Mouse (Mus musculus): Measurements from ENCODE around the gene Ucp3. TPM values are rescaled to one million over a fixed set of nuclear protein-coding genes. Genes with fewer than 3 reads are reported as not detected.

Ucp3 gene
- total and polyA plus RNA-seq, 3 experiments, result 0.13 TPM; not detected in 2

DNA sequence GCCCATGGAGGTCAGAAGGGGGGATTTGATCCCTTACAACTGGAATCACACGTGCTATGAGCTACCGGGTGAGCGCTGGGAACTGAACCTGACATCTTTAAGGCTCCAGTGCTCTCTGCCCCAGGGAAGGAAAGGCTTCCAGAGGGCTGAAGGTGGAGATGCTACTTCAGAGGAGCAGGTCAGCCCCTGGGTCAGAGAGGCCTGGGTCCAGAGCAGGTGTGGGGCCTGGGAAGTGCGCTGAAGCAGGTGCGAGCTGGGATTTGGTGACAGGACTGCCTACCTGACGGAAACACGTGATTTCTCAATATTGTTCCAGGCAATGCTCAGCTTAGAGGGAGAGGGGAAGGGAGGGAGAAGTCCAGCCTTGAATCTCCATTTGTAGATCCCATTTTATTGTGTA, 8.5 kb upstream of the Ucp3 start:
- in situ Hi-C loops (cut with MboI; ENCODE audit: low pct_ligation_motif_present, low pct_unique_long_range_greater_than_20kb, low sequenced_read_pairs), result no loop called here
- dilution Hi-C loops (cut with MboI; ENCODE audit: extremely low pct_ligation_motif_present, extremely low pct_unique_long_range_greater_than_20kb, low sequenced_read_pairs), result no loop called here
- Histone ChIP-seq H3K27me3 (replicated peaks) (no peaks in the 10 kb centered on the region), H3K36me3 (replicated peaks in 1 of 2; ENCODE audit: control insufficient read depth in 1 of 2, insufficient read depth in 1 of 2, low read length in 1 of 2) (peaks cover 27 to 94% of the 10 kb centered on the region in 2 experiments), H3K79me2 (replicated peaks; ENCODE audit: control insufficient read depth, extremely low read depth, insufficient read depth, poor library complexity, severe bottlenecking) (no peaks in the 10 kb centered on the region), H3K4me3 (replicated peaks in 1 of 3; ENCODE audit: low read depth in 2 of 3, low read length in 2 of 3, poor library complexity in 1 of 3) (no peak overlapping the region), H3K4me1 (ENCODE audit: control insufficient read depth in 1 of 2, insufficient read depth in 2 of 2) (peaks cover 0 to 23% of the 10 kb centered on the region in 2 experiments; a peak in 2 of 4 replicates), H3K9me3 (replicated peaks; ENCODE audit: low read length) (no peaks in the 10 kb centered on the region), H3K9ac (ENCODE audit: insufficient read depth, low read depth) (no peak overlapping the region), H3K27ac (ENCODE audit: insufficient read depth, low read depth) (no peak overlapping the region), H3K4me2 (ENCODE audit: insufficient read depth, low read depth, poor library complexity, severe bottlenecking) (no peak overlapping the region)
- TF ChIP-seq ZKSCAN1 (IDR thresholded peaks at IDR 0.05; ENCODE audit: borderline replicate concordance, low read depth, low read length) (no peak), TCF12 (IDR thresholded peaks at IDR 0.05; ENCODE audit: low read depth, low read length) (no peak), MAFK (IDR thresholded peaks at IDR 0.05; ENCODE audit: insufficient replicate concordance, low read length) (no peak), PAX5 (IDR thresholded peaks at IDR 0.05; ENCODE audit: low read length) (no peak), JUND (conservative IDR thresholded peaks at IDR 0.05; ENCODE audit: low read depth, low read length) (no peak), TBP (conservative IDR thresholded peaks at IDR 0.05; ENCODE audit: low read depth, low read length) (no peak), E2F4 (IDR thresholded peaks at IDR 0.05; ENCODE audit: insufficient replicate concordance, low read depth, low read length) (no peak), CHD1 (IDR thresholded peaks at IDR 0.05; ENCODE audit: low read depth, low read length) (no peak), MAZ (IDR thresholded peaks at IDR 0.05; ENCODE audit: low read depth, low read length) (no peak)
- DNase-seq (ENCODE audit: extremely low read depth), result no peak

DNA sequence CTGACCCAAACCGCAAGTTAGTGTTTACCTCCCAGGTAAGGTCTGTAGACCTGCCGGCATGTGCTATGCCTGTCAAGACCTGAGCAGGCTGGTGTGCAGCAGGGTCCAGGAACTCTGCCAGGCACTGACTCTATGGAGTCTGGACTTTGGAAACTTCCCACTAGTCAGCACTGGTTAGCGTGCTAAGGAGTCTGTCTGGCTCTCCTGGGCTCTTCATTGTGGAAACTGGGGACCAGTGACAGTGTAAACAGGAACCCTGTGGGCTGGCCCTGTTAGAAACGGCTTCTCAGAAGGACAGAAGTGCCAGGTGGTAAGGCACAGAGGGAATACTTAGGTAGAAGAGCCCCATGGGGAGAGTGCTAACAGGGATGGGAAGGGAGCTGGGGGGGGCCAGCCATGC, 7.5 kb upstream of the Ucp3 start:
- in situ Hi-C loops (cut with MboI; ENCODE audit: low pct_ligation_motif_present, low pct_unique_long_range_greater_than_20kb, low sequenced_read_pairs) (no loop called here), dilution Hi-C loops (cut with MboI; ENCODE audit: extremely low pct_ligation_motif_present, extremely low pct_unique_long_range_greater_than_20kb, low sequenced_read_pairs) (no loop called here)
- Histone ChIP-seq H3K4me3 (replicated peaks in 1 of 3; ENCODE audit: low read depth in 2 of 3, low read length in 2 of 3, poor library complexity in 1 of 3) (no peak overlapping the region), H3K9me3 (replicated peaks; ENCODE audit: low read length) (no peaks in the 10 kb centered on the region), H3K36me3 (replicated peaks in 1 of 2; ENCODE audit: control insufficient read depth in 1 of 2, insufficient read depth in 1 of 2, low read length in 1 of 2) (peaks cover 22 to 92% of the 10 kb centered on the region in 2 experiments), H3K27me3 (replicated peaks) (no peaks in the 10 kb centered on the region), H3K9ac (ENCODE audit: insufficient read depth, low read depth) (no peak overlapping the region), H3K79me2 (replicated peaks; ENCODE audit: control insufficient read depth, extremely low read depth, insufficient read depth, poor library complexity, severe bottlenecking) (no peaks in the 10 kb centered on the region), H3K27ac (ENCODE audit: insufficient read depth, low read depth) (no peak overlapping the region), H3K4me1 (ENCODE audit: control insufficient read depth in 1 of 2, insufficient read depth in 2 of 2) (peaks cover 0 to 17% of the 10 kb centered on the region in 2 experiments; a peak in 2 of 4 replicates), H3K4me2 (ENCODE audit: insufficient read depth, low read depth, poor library complexity, severe bottlenecking) (no peak overlapping the region)
- no peak for DNase-seq (ENCODE audit: extremely low read depth)
- TF ChIP-seq EP300 (IDR thresholded peaks at IDR 0.05; ENCODE audit: low read length) (no peak), CTCF (conservative IDR thresholded peaks at IDR 0.05 in 1 of 2, IDR thresholded peaks at IDR 0.05 in 1 of 2; ENCODE audit: low read depth in 2 of 2, low read length in 2 of 2) (no peak), GABPA (IDR thresholded peaks at IDR 0.05; ENCODE audit: insufficient replicate concordance, low read depth, low read length) (no peak), ZKSCAN1 (IDR thresholded peaks at IDR 0.05; ENCODE audit: borderline replicate concordance, low read depth, low read length) (no peak), TBP (conservative IDR thresholded peaks at IDR 0.05; ENCODE audit: low read depth, low read length) (no peak), JUN (IDR thresholded peaks at IDR 0.05; ENCODE audit: insufficient read depth, low read depth, low read length) (no peak), MAX (IDR thresholded peaks at IDR 0.05; ENCODE audit: low read length) (no peak), POLR2A (IDR thresholded peaks at IDR 0.05; ENCODE audit: low read depth, low read length) (no peak), MEF2A (IDR thresholded peaks at IDR 0.05; ENCODE audit: borderline replicate concordance, low read depth, low read length) (no peak), ZMIZ1 (IDR thresholded peaks at IDR 0.05; ENCODE audit: low read depth, low read length) (no peak), SMC3 (IDR thresholded peaks at IDR 0.05; ENCODE audit: low read depth, low read length) (no peak), BHLHE40 (IDR thresholded peaks at IDR 0.05; ENCODE audit: low read depth, low read length) (no peak), RAD21 (IDR thresholded peaks at IDR 0.05; ENCODE audit: low read depth, low read length) (no peak), E2F4 (IDR thresholded peaks at IDR 0.05; ENCODE audit: insufficient replicate concordance, low read depth, low read length) (no peak), MYC (IDR thresholded peaks at IDR 0.05; ENCODE audit: low read depth, low read length) (no peak)
